Mouse (Mus musculus): ENCODE data around the gene Acsm2. TPM values are rescaled to one million over a fixed set of nuclear protein-coding genes. Genes with fewer than 3 reads are reported as not detected.

The Acsm2 gene
- total and polyA plus RNA-seq, 2 experiments from 2014 or later, result 0.05 TPM; not detected in 1

DNA sequence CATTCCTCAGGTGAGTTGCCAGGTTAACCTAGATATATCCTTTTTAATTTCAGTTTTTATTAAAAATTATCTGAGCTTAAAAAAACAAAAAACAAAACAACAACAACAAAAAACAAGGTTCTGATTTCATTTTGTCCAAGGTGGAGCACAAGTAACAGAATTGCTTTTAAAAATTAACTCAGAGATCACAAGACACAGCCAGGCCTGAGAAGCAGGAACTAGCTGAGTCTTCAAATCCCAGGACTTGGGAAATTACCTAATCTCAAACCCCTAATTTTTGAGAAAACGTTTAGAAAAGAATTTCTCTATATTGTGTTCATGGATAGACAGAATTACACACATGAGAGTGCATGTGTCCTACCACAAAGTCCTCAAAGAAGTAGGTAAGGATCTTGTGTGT lies 21.2 kb upstream of the Acsm2 start:
- no peaks in the 10 kb centered on the region for H3K27me3 ChIP-seq (ENCODE audit: insufficient read depth, low read length)
- TF ChIP-seq CTCF (IDR thresholded peaks at IDR 0.05; ENCODE audit: low read depth), result no peak
- H3K4me3 ChIP-seq (ENCODE audit: low read depth, low read length), result no peak overlapping the region
- 52% methylated on average over 1 of the region's 1 CpGs for WGBS
- H3K9me3 ChIP-seq (ENCODE audit: low read length), result no peaks in the 10 kb centered on the region
- no peaks in the 10 kb centered on the region for H3K36me3 ChIP-seq (ENCODE audit: insufficient read depth)
- H3K9ac ChIP-seq, result no peak overlapping the region
- H3K4me2 ChIP-seq (ENCODE audit: low read depth), result no peak overlapping the region
- H3K4me1 ChIP-seq (ENCODE audit: insufficient read depth), result no peaks in the 10 kb centered on the region
- ATAC-seq, result no peak
- no peak for DNase-seq
- no peak overlapping the region for H3K27ac ChIP-seq (ENCODE audit: low read depth, low read length)

DNA sequence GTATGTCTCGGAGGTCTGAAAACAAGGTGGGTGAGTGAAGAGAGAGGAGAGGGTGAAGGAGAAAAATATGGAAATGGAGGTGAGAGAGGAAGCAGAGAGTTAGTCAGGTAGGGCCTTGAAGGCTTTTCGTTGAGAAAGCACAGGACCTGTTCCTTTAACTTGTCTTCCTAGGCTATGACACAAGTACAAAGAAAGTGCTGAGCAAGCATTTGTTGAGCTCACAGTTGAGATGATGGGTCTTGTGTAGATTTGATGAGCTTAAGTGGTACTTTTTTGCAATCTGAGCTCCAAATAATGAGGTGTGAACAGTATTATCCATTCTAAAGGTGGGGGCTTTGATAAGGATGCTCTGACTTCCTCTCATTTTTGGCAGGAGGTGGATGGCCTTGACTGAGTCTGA lies 19.8 kb upstream of the Acsm2 start:
- Histone ChIP-seq H3K27me3 (ENCODE audit: insufficient read depth, low read length) (no peaks in the 10 kb centered on the region), H3K4me2 (ENCODE audit: low read depth) (no peak overlapping the region), H3K4me1 (ENCODE audit: insufficient read depth) (no peaks in the 10 kb centered on the region), H3K4me3 (ENCODE audit: low read depth, low read length) (no peak overlapping the region), H3K36me3 (ENCODE audit: insufficient read depth) (no peaks in the 10 kb centered on the region), H3K27ac (ENCODE audit: low read depth, low read length) (no peak overlapping the region), H3K9ac (no peak overlapping the region), H3K9me3 (ENCODE audit: low read length) (no peaks in the 10 kb centered on the region)
- TF ChIP-seq CTCF (IDR thresholded peaks at IDR 0.05; ENCODE audit: low read depth), result no peak
- WGBS, result 82% methylated on average over 2 of the region's 2 CpGs
- ATAC-seq (no peak), DNase-seq (no peak)

DNA sequence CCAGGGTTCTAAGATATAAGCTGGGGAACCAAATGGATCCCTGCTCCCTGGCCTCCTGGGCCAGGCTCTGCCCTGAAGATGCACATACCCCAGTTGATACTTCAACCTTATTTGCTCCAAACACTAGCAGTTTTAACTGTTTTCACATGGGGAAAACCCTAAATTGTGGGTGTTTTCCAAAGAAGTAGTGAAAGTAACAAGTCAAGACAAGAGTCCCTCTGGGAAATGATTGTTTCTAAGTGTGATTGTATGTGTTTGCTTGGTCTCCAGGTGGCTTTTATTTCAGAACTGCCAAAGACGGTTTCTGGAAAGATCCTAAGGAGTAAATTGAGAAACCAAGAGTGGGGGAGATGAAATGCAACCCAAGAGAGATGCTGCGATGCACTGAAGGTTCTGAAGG lies 11.7 kb upstream of the Acsm2 start:
- Histone ChIP-seq H3K4me3 (ENCODE audit: low read depth, low read length) (no peak overlapping the region), H3K27ac (ENCODE audit: low read depth, low read length) (no peak overlapping the region), H3K27me3 (ENCODE audit: insufficient read depth, low read length) (no peaks in the 10 kb centered on the region), H3K36me3 (ENCODE audit: insufficient read depth) (no peaks in the 10 kb centered on the region), H3K4me2 (ENCODE audit: low read depth) (no peak overlapping the region), H3K9ac (no peak overlapping the region), H3K9me3 (ENCODE audit: low read length) (no peaks in the 10 kb centered on the region), H3K4me1 (ENCODE audit: insufficient read depth) (no peaks in the 10 kb centered on the region)
- no peak for TF ChIP-seq CTCF (IDR thresholded peaks at IDR 0.05; ENCODE audit: low read depth)
- no peak for ATAC-seq
- WGBS, result 86% methylated on average over 2 of the region's 2 CpGs
- DNase-seq, result no peak

DNA sequence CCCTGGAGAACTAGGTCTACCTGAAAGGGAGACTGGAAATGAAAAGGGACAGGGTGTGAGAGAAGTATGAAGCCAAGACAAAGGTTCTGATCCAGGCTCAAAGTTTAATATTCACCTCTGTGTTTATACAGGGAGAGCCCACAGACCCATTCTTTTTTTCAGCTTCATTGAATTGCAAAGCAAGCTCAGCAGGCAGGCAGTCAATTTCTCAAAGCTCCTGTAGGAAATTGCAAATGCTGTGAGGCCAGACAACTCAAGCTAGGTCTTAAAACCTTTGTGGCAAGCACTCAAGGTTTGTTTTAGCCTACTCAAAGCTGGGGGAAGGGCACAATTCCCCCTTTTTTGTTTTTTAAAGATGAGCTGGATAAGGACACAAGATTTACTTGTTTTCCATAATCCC lies 8.6 kb upstream of the Acsm2 start:
- Histone ChIP-seq H3K27ac (ENCODE audit: low read depth, low read length) (no peak overlapping the region), H3K4me1 (ENCODE audit: insufficient read depth) (no peaks in the 10 kb centered on the region), H3K9me3 (ENCODE audit: low read length) (no peaks in the 10 kb centered on the region), H3K9ac (no peak overlapping the region), H3K27me3 (ENCODE audit: insufficient read depth, low read length) (no peaks in the 10 kb centered on the region), H3K4me2 (ENCODE audit: low read depth) (no peak overlapping the region), H3K4me3 (ENCODE audit: low read depth, low read length) (no peak overlapping the region), H3K36me3 (ENCODE audit: insufficient read depth) (no peaks in the 10 kb centered on the region)
- TF ChIP-seq CTCF (IDR thresholded peaks at IDR 0.05; ENCODE audit: low read depth), result no peak
- ATAC-seq, result no peak
- DNase-seq, result no peak

DNA sequence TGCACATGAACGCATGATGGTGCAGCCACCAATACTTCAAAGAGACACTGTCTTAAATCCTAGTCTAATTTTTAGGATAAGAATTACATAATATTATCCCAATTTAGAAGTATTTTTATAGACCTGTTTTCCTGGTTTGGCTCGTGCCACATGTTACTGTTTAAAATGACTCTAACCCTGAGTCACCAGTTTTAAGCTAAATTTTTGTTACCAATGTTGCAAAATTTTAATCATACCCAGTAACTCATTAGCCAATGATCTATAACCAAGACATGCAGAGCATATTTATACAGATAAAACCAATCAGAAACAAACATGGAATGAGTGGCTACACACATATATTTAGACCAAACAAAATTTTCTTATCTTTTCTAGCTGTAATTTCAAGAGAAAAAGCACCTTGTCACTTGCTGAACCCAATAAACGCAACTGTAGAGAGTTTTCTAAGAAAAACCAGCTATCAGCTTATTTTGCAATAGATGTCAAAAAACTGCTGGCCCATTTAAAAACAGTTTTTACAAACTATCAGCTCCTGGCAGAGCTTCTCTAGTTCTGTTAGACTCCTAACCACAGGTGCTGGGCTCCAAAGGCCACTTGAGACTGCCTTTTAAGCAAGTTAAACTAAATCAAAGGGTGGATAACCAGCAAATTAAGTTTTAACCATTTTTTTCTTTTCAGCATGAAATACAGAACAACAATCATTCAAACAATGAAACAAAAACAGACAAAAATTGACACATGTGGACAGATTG lies 3.5 kb upstream of the Acsm2 start:
- Histone ChIP-seq H3K4me1 (ENCODE audit: insufficient read depth) (no peaks in the 10 kb centered on the region), H3K27me3 (ENCODE audit: insufficient read depth, low read length) (no peaks in the 10 kb centered on the region), H3K27ac (ENCODE audit: low read depth, low read length) (no peak overlapping the region), H3K9me3 (ENCODE audit: low read length) (no peaks in the 10 kb centered on the region), H3K4me2 (ENCODE audit: low read depth) (no peak overlapping the region), H3K36me3 (ENCODE audit: insufficient read depth) (no peaks in the 10 kb centered on the region), H3K9ac (no peak overlapping the region), H3K4me3 (ENCODE audit: low read depth, low read length) (no peak overlapping the region)
- 76% methylated on average over 3 of the region's 3 CpGs for WGBS
- TF ChIP-seq CTCF (IDR thresholded peaks at IDR 0.05; ENCODE audit: low read depth), result no peak
- no peak for ATAC-seq
- DNase-seq, result no peak

DNA sequence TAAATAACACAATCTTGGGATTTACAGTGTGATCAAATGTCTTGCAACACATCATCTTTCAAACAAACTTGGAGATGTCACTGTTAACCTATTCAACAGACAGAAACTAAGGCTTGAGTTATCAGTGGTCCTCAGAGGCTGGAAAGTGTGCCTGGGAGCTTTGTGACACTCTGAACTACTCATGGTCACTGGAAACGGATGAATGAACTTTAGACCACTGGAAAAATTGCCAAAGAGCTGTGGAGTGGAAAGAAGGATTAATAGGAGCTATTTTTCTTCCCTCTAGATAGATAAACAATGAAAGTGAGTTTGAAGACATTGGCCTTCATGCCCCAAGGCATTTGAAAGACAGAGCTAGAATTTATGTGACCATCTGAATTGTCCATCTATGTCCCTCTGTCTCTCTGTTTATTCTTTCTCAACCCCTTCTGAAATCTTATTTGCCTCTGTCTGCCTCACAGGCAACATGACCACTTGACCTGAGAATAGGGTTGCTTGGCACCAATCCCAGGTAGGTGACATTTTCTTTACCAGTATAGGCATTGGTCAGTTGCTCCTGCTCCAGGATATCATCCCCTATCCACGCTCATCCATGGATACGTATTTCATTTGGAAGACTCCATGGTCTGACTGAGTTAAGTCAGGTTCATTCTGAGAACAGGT lies 5.8 kb downstream of the Acsm2 start:
- Histone ChIP-seq H3K27ac (ENCODE audit: low read depth, low read length) (no peak overlapping the region), H3K4me3 (ENCODE audit: low read depth, low read length) (no peak overlapping the region), H3K4me2 (ENCODE audit: low read depth) (no peak overlapping the region), H3K9ac (no peak overlapping the region), H3K27me3 (ENCODE audit: insufficient read depth, low read length) (no peaks in the 10 kb centered on the region), H3K4me1 (ENCODE audit: insufficient read depth) (no peaks in the 10 kb centered on the region), H3K36me3 (ENCODE audit: insufficient read depth) (no peaks in the 10 kb centered on the region), H3K9me3 (ENCODE audit: low read length) (no peaks in the 10 kb centered on the region)
- ATAC-seq (no peak), DNase-seq (no peak)
- no peak for TF ChIP-seq CTCF (IDR thresholded peaks at IDR 0.05; ENCODE audit: low read depth)
- WGBS, result 82% methylated on average over 3 of the region's 3 CpGs

DNA sequence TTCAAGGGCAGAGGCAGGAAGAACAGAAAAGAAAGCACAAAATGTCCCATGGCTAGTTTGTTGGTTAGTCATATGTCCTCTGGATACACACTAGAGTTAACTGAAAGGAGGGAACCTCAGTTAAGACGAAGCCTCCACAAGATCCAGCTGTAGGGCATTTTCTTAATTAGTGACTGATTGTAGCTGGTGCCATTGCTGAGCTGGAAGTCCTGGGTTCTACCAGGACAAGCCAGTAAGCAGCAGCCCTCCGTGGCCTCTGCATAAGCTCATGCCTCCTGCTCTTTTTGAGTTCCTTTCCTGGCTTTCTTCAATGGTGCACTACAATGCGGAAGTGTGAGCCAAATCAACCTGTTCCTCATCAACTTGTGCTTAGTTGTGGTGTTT lies 6.3 kb downstream of the Acsm2 start:
- 82% methylated on average over 3 of the region's 3 CpGs for WGBS

More for the DNA sequence above, 6.3 kb downstream of the Acsm2 start:
- H3K27ac ChIP-seq (ENCODE audit: low read depth, low read length), result no peak overlapping the region
- H3K27me3 ChIP-seq (ENCODE audit: insufficient read depth, low read length), result no peaks in the 10 kb centered on the region
- DNase-seq, result no peak
- TF ChIP-seq CTCF (IDR thresholded peaks at IDR 0.05; ENCODE audit: low read depth), result no peak
- H3K9me3 ChIP-seq (ENCODE audit: low read length), result no peaks in the 10 kb centered on the region
- no peaks in the 10 kb centered on the region for H3K36me3 ChIP-seq (ENCODE audit: insufficient read depth)
- H3K9ac ChIP-seq, result no peak overlapping the region
- H3K4me3 ChIP-seq (ENCODE audit: low read depth, low read length), result no peak overlapping the region
- no peaks in the 10 kb centered on the region for H3K4me1 ChIP-seq (ENCODE audit: insufficient read depth)
- no peak for ATAC-seq
- H3K4me2 ChIP-seq (ENCODE audit: low read depth), result no peak overlapping the region
